21 mouse cellular contexts compared by ENCODE assay signal in genomic region chr2:79302398-79302797, GRCm38 (mm10).
"Had no signal": no experiment of that assay in that cellular context is flagged by ENCODE, and none has a peak within 500 bp of the region (broad histone marks: within the 10 kb centered on the region; RNA-seq: fewer than 3 reads in every experiment).

No protein-coding gene starts in this region.

- H3K27me3 ChIP-seq: lung, embryonic 15.5 days; megakaryocyte, embryonic 14.5 days; midbrain, embryonic 13.5 days; midbrain, embryonic 15.5 days; neural tube, embryonic 13.5 days; neural tube, embryonic 15.5 days had no signal

- H3K9me3 ChIP-seq: lung, embryonic 15.5 days; megakaryocyte, embryonic 14.5 days; midbrain, embryonic 13.5 days; midbrain, embryonic 15.5 days; neural tube, embryonic 13.5 days; neural tube, embryonic 15.5 days had no signal

- H3K9ac ChIP-seq: lung, embryonic 15.5 days; midbrain, embryonic 13.5 days; midbrain, embryonic 15.5 days; neural tube, embryonic 13.5 days; neural tube, embryonic 15.5 days had no signal

- H3K4me2 ChIP-seq: lung, embryonic 15.5 days; midbrain, embryonic 11.5 days; midbrain, embryonic 13.5 days; midbrain, embryonic 15.5 days; neural tube, embryonic 13.5 days; neural tube, embryonic 15.5 days had no signal

- H3K4me3 ChIP-seq: lung, embryonic 15.5 days; megakaryocyte, embryonic 14.5 days; midbrain, embryonic 13.5 days; midbrain, embryonic 15.5 days; myocyte; neural tube, embryonic 13.5 days; neural tube, embryonic 15.5 days had no signal

- H3K36me3 ChIP-seq: lung, embryonic 15.5 days; midbrain, embryonic 13.5 days; midbrain, embryonic 15.5 days; neural tube, embryonic 13.5 days; neural tube, embryonic 15.5 days had no signal

- H3K4me1 ChIP-seq: lung, embryonic 15.5 days; midbrain, embryonic 13.5 days; midbrain, embryonic 15.5 days; neural tube, embryonic 13.5 days; neural tube, embryonic 15.5 days had no signal

- ATAC-seq: lung, postnatal 0 days; midbrain, embryonic 13.5 days; midbrain, embryonic 15.5 days had no signal

- DNase-seq: lung, adult 2 months; lung, postnatal 14 days; lung, postnatal 36 days; retina, postnatal 1 day; right cerebral cortex, adult 18-20 months; right cerebral cortex, postnatal 25 days; right cerebral cortex, postnatal 4 days; spleen, adult 18-20 months; thymus, adult 18-20 months; thymus, postnatal 14 days; thymus, postnatal 36 days had no signal

- H3K27ac ChIP-seq: lung, embryonic 15.5 days; macrophage; midbrain, embryonic 13.5 days; midbrain, embryonic 15.5 days; neural tube, embryonic 13.5 days; neural tube, embryonic 15.5 days had no signal
